Mouse (Mus musculus) heart, postnatal 36 days (tissue): ENCODE measurements at regions not wholly inside any gene's neighbourhood (a gene's known extent, or its start where the extent isn't known, plus 50 kb on each side); places are given as distances from the start of the nearest gene placed in this dataset.
"Not testable (repeated sequence)": the region's sequence is repeated elsewhere in the genome, so short reads cannot be mapped to it uniquely, and the experiment has no call there.

Experiments
- DNase-seq, 2 experiments: peaks; one replicate each; pipeline ENCODE4 v3.0.0; 2021 to 2022
- intact Hi-C: fragments of 180-260 bp; cut with DNase I; formaldehyde crosslinking; loops from one replicate; pipeline ENCODE4 v1.15.1; 2025

- intact Hi-C loops = no loop called here
- no peak for DNase-seq
Observed at GRCm38 (mm10) chr4:23567827-23568226, 928.4 kb upstream of the Mms22l start.

GRCm38 (mm10) chr4:23573013-23573412 is 923.2 kb upstream of the Mms22l start:
- intact Hi-C loops = no loop called here
- DNase-seq = no peak

GRCm38 (mm10) chr4:23587412-23587811 is 908.8 kb upstream of the Mms22l start:
- no peak for DNase-seq
- intact Hi-C loops = no loop called here

GRCm38 (mm10) chr4:23590883-23591282 is 905.4 kb upstream of the Mms22l start:
- intact Hi-C loops = no loop called here
- DNase-seq = no peak

- DNase-seq = no peak
- intact Hi-C loops = no loop called here
Observed at GRCm38 (mm10) chr4:23591593-23591992, 904.7 kb upstream of the Mms22l start.

- intact Hi-C loops = no loop called here
- no peak for DNase-seq
Observed at GRCm38 (mm10) chr4:23600070-23600469, 896.2 kb upstream of the Mms22l start.

GRCm38 (mm10) chr4:23601426-23602293 is 894.6 kb upstream of the Mms22l start:
- DNase-seq = no peak

GRCm38 (mm10) chr4:23602294-23602932 is 893.8 kb upstream of the Mms22l start:
- intact Hi-C loops = no loop called here
- no peak for DNase-seq

More at GRCm38 (mm10) chr4:23601426-23602293, 894.6 kb upstream of the Mms22l start:
- intact Hi-C loops = no loop called here

- intact Hi-C loops = no loop called here
- DNase-seq = no peak
Observed at GRCm38 (mm10) chr4:23607348-23607747, 888.9 kb upstream of the Mms22l start.

- no peak for DNase-seq
- intact Hi-C loops = no loop called here
Observed at GRCm38 (mm10) chr4:23621208-23621607, 875.0 kb upstream of the Mms22l start.

GRCm38 (mm10) chr4:23622231-23622630 is 874.0 kb upstream of the Mms22l start:
- intact Hi-C loops = no loop called here

GRCm38 (mm10) chr4:23636231-23636928 is 859.9 kb upstream of the Mms22l start:
- intact Hi-C loops = no loop called here
- no peak for DNase-seq

More at GRCm38 (mm10) chr4:23622231-23622630, 874.0 kb upstream of the Mms22l start:
- DNase-seq = no peak

GRCm38 (mm10) chr4:23636929-23637235 is 859.4 kb upstream of the Mms22l start:
- DNase-seq = no peak
- intact Hi-C loops = no loop called here

GRCm38 (mm10) chr4:23656671-23657070 is 839.6 kb upstream of the Mms22l start:
- intact Hi-C loops, DNase-seq: not testable (repeated sequence)

- DNase-seq = no peak
- intact Hi-C loops = no loop called here
Observed at GRCm38 (mm10) chr4:23668896-23669295, 827.4 kb upstream of the Mms22l start.

- DNase-seq = no peak
- intact Hi-C loops = no loop called here
Observed at GRCm38 (mm10) chr4:23703626-23704025, 792.6 kb upstream of the Mms22l start.

- DNase-seq = no peak
- intact Hi-C loops = no loop called here
Observed at GRCm38 (mm10) chr4:23710716-23711115, 785.5 kb upstream of the Mms22l start.

- no peak for DNase-seq
- intact Hi-C loops = no loop called here
Observed at GRCm38 (mm10) chr4:23713781-23714415, 782.4 kb upstream of the Mms22l start.

- intact Hi-C loops = no loop called here
- no peak for DNase-seq
Observed at GRCm38 (mm10) chr4:23727846-23728245, 768.4 kb upstream of the Mms22l start.

GRCm38 (mm10) chr4:23732471-23732870 is 763.8 kb upstream of the Mms22l start:
- no peak for DNase-seq
- intact Hi-C loops = no loop called here

- no peak for DNase-seq
Observed at GRCm38 (mm10) chr4:23744079-23744478, 752.2 kb upstream of the Mms22l start.

More at GRCm38 (mm10) chr4:23744079-23744478, 752.2 kb upstream of the Mms22l start:
- intact Hi-C loops = no loop called here
